Mouse (Mus musculus): Measurements from ENCODE around the gene Abi1. TPM values are rescaled to one million over a fixed set of nuclear protein-coding genes. Genes with fewer than 3 reads are reported as not detected.
"Not testable (repeated sequence)": the region's sequence is repeated elsewhere in the genome, so short reads cannot be mapped to it uniquely, and the experiment has no call there.

The Abi1 gene
- polyA plus RNA-seq, 1 experiment from 2014 or later, result 45.3 TPM

- H3K36me3 ChIP-seq, result peaks cover 3% of the 10 kb centered on the region
These were observed 16.2 kb downstream of the Abi1 start for GRCm38 (mm10) chr2:23023714-23024282.

GRCm38 (mm10) chr2:23023023-23023422, 17.0 kb downstream of the Abi1 start:
- H3K27me3 ChIP-seq, result no peaks in the 10 kb centered on the region
- no peaks in the 10 kb centered on the region; the same call in 1 of the 2 replicates for H3K4me1 ChIP-seq
- H3K9me3 ChIP-seq, result no peaks in the 10 kb centered on the region
- H3K4me2 ChIP-seq (replicated peaks), result no peak overlapping the region
- H3K27ac ChIP-seq, result no peak overlapping the region
- no peak for ATAC-seq (ENCODE audit: low FRiP score, low read depth)
- no peak overlapping the region for H3K4me3 ChIP-seq
- 91% methylated on average over 3 of the region's 3 CpGs for WGBS
- H3K36me3 ChIP-seq, result peaks cover 2% of the 10 kb centered on the region
- H3K9ac ChIP-seq, result no peak overlapping the region

More at GRCm38 (mm10) chr2:23023714-23024282, 16.2 kb downstream of the Abi1 start:
- WGBS, result 90% methylated on average over 4 of the region's 4 CpGs
- H3K4me2 ChIP-seq (replicated peaks), result no peak overlapping the region
- H3K27me3 ChIP-seq, result no peaks in the 10 kb centered on the region
- no peak overlapping the region for H3K9ac ChIP-seq
- H3K4me3 ChIP-seq, result no peak overlapping the region
- H3K4me1 ChIP-seq, result no peaks in the 10 kb centered on the region; the same call in 1 of the 2 replicates
- H3K27ac ChIP-seq, result no peak overlapping the region
- ATAC-seq (ENCODE audit: low FRiP score, low read depth), result no peak
- no peaks in the 10 kb centered on the region for H3K9me3 ChIP-seq

DNA sequence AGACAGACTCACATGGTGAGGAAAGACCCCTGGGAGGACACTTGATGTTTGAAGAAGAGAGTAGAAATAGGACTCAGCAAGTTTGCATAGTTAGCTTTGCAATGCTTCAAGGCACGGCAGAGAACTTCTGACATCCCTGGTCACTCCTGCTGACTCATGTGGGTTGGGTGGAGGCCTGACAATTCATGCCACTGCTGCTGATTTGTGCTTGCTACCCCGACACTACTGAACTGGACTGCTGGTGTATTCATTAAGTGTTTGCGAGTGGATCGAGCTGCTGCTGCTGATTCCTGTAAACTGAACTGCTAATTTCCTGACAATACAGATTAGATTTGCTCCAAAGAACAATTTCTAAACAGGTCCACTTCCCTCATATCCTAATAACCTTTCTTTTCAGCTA, 18.3 kb downstream of the Abi1 start:
- no peak for ATAC-seq (ENCODE audit: low FRiP score, low read depth)
- peaks cover 2% of the 10 kb centered on the region for H3K36me3 ChIP-seq
- no peak overlapping the region for H3K27ac ChIP-seq
- H3K4me2 ChIP-seq (replicated peaks), result no peak overlapping the region
- H3K9me3 ChIP-seq, result no peaks in the 10 kb centered on the region
- no peak overlapping the region for H3K4me3 ChIP-seq
- no peak overlapping the region for H3K9ac ChIP-seq
- no peaks in the 10 kb centered on the region for H3K27me3 ChIP-seq
- H3K4me1 ChIP-seq, result no peaks in the 10 kb centered on the region; the same call in 1 of the 2 replicates
- 58% methylated on average over 4 of the region's 4 CpGs for WGBS

DNA sequence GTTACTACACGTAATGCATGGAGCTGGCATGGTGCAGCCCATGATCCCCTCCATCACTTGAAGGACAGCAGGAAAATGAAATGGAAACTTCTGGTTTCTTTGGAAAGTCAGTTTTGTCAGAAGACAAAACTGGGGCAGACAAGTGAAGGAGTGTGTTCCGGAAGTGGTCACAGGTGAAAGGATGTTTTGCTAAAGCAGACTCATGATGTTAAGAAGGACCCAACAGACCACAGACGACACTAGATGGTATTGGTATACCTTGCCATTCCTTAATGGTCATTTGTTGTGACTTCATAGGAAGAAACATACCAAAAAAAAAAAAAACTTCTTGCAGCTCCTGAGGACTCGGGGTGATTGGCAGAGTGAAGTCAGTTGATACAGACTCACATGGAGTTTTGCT, 18.7 kb downstream of the Abi1 start:
- H3K4me3 ChIP-seq, result no peak overlapping the region
- WGBS, result 93% methylated on average over 4 of the region's 4 CpGs
- peaks cover 2% of the 10 kb centered on the region for H3K36me3 ChIP-seq
- no peak overlapping the region for H3K27ac ChIP-seq
- H3K9me3 ChIP-seq, result no peaks in the 10 kb centered on the region
- H3K4me2 ChIP-seq (replicated peaks), result no peak overlapping the region
- H3K27me3 ChIP-seq, result no peaks in the 10 kb centered on the region
- no peak for ATAC-seq (ENCODE audit: low FRiP score, low read depth)
- no peak overlapping the region for H3K9ac ChIP-seq
- no peaks in the 10 kb centered on the region; the same call in 1 of the 2 replicates for H3K4me1 ChIP-seq

GRCm38 (mm10) chr2:23019170-23019569, 20.9 kb downstream of the Abi1 start:
- H3K4me2 ChIP-seq (replicated peaks), result no peak overlapping the region
- no peaks in the 10 kb centered on the region for H3K9me3 ChIP-seq
- ATAC-seq (ENCODE audit: low FRiP score, low read depth), result no peak
- 89% methylated on average over 2 of the region's 2 CpGs for WGBS
- H3K27ac ChIP-seq, result no peak overlapping the region
- no peaks in the 10 kb centered on the region; the same call in 1 of the 2 replicates for H3K36me3 ChIP-seq
- no peak overlapping the region for H3K4me3 ChIP-seq
- H3K4me1 ChIP-seq, result peaks cover 12% of the 10 kb centered on the region
- no peaks in the 10 kb centered on the region for H3K27me3 ChIP-seq
- no peak overlapping the region for H3K9ac ChIP-seq

GRCm38 (mm10) chr2:23016121-23016520, 23.9 kb downstream of the Abi1 start:
- H3K4me3 ChIP-seq, result no peak overlapping the region
- H3K27ac ChIP-seq, result no peak overlapping the region
- H3K36me3 ChIP-seq, result no peaks in the 10 kb centered on the region; the same call in 1 of the 2 replicates
- H3K4me1 ChIP-seq, result peaks cover 12% of the 10 kb centered on the region
- WGBS, result 84% methylated on average over 3 of the region's 3 CpGs
- H3K4me2 ChIP-seq (replicated peaks), result no peak overlapping the region
- H3K27me3 ChIP-seq, result no peaks in the 10 kb centered on the region
- H3K9me3 ChIP-seq, result no peaks in the 10 kb centered on the region
- no peak overlapping the region for H3K9ac ChIP-seq
- no peak for ATAC-seq (ENCODE audit: low FRiP score, low read depth)

DNA sequence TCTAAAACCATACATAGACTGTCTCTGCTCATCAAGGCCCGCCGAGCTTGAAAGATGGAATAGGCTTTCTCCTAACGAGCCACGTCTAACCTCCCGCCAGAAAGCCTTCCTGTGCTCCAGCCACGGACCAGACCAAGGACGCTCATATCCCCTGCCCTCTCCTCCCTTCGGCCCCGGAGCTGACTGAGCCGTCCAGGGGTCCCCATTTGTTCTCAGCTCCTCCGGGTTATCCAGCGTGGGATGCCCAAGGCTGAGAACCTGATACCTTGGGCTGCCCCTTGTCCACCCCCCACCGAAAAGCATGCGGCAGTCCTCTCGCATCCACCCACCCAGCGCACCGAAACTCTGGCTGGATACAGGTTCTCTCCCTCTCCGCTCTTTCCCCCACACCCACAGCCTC, 24.7 kb downstream of the Abi1 start:
- WGBS, result 47% methylated on average over 18 of the region's 18 CpGs
- Histone ChIP-seq H3K4me1 (peaks cover 12% of the 10 kb centered on the region), H3K4me2 (replicated peaks) (no peak overlapping the region), H3K27me3 (no peaks in the 10 kb centered on the region), H3K9ac (no peak overlapping the region), H3K27ac (no peak overlapping the region), H3K36me3 (no peaks in the 10 kb centered on the region; the same call in 1 of the 2 replicates), H3K4me3 (no peak overlapping the region), H3K9me3 (no peaks in the 10 kb centered on the region)
- no peak for ATAC-seq (ENCODE audit: low FRiP score, low read depth)

- not testable (repeated sequence) for H3K4me2 ChIP-seq (replicated peaks); H3K4me3 ChIP-seq; H3K9me3 ChIP-seq; ATAC-seq (ENCODE audit: low FRiP score, low read depth); H3K9ac ChIP-seq; H3K36me3 ChIP-seq; H3K27me3 ChIP-seq; H3K27ac ChIP-seq
- WGBS, result 63% methylated on average over 3 of the region's 3 CpGs
- H3K4me1 ChIP-seq, result peaks cover 12% of the 10 kb centered on the region
These were observed 25.1 kb downstream of the Abi1 start for GRCm38 (mm10) chr2:23014935-23015334.

DNA sequence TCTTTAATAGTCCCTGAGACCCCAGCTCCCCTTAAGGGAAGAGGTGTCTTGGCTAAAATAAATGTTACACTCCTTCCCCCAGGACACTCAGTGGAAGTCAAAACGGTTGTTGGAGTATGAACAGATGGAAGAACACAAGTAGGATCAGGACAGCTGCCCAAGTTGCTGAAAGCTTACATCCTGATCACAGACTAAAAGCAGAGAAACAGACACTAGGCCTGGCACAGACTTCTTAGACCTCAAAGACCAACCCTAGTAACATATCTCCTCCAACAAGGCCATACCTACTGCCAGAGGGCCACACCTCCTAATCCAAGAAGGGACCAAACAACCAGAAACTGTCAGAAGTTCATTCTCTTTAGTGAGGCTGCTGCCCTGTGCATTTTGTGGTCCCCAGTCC, 31.8 kb downstream of the Abi1 start:
- H3K36me3 ChIP-seq, result peaks cover 9% of the 10 kb centered on the region
- no peak overlapping the region for H3K4me3 ChIP-seq
- H3K9ac ChIP-seq, result no peak overlapping the region
- ATAC-seq (ENCODE audit: low FRiP score, low read depth), result no peak
- H3K27me3 ChIP-seq, result no peaks in the 10 kb centered on the region
- 91% methylated on average over 1 of the region's 1 CpGs for WGBS
- no peaks in the 10 kb centered on the region for H3K4me1 ChIP-seq
- no peak overlapping the region for H3K4me2 ChIP-seq (replicated peaks)
- no peak overlapping the region for H3K27ac ChIP-seq
- H3K9me3 ChIP-seq, result no peaks in the 10 kb centered on the region

DNA sequence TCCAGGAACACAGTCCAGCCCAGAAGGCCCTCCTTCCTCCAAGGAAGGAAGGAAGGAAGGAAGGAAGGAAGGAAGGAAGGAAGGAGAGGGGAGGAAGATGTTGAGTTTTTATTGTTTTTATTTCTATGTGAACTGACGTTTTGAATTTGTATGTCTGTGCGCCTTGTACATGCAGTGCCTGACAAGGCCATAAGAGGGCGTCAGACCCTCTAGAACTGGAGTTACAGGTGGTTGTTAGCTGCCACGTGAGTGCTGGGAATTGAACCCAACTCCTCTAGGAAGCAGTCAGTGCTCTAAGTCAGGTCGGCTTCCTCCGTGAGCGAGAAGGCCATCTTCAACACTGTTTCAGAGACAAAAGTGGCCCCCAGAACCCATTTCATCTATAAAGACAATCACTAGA, 32.5 kb downstream of the Abi1 start:
- 90% methylated on average over 7 of the region's 7 CpGs for WGBS
- no peak overlapping the region for H3K27ac ChIP-seq

DNA sequence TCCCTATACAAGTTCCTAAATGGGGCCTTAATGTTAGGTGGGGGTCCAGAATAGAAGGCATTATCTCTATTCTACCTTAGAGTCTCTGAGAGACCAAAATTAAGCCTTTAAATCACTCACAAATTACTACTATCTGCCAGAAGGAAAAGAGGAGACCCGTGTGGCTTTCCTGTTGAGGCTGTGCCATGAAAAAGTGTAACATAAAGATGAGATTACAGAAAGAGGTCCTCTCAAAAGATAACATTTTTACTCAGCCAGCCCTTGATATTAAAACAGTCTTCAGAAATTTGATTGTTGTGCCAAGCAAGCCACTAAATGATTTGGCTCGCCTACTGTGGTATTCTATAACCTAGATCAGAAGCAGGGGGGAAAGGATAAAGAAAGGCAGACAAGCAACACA, 32.9 kb downstream of the Abi1 start:
- no peaks in the 10 kb centered on the region for H3K27me3 ChIP-seq
- H3K9ac ChIP-seq, result no peak overlapping the region
- H3K27ac ChIP-seq, result no peak overlapping the region
- no peak overlapping the region for H3K4me2 ChIP-seq (replicated peaks)
- peaks cover 9% of the 10 kb centered on the region for H3K36me3 ChIP-seq
- H3K4me3 ChIP-seq, result no peak overlapping the region
- 74% methylated on average over 2 of the region's 2 CpGs for WGBS
- no peaks in the 10 kb centered on the region for H3K4me1 ChIP-seq
- ATAC-seq (ENCODE audit: low FRiP score, low read depth), result no peak
- H3K9me3 ChIP-seq, result no peaks in the 10 kb centered on the region

More for the DNA sequence above, 32.5 kb downstream of the Abi1 start:
- H3K4me2 ChIP-seq (replicated peaks), result no peak overlapping the region
- H3K9me3 ChIP-seq, result no peaks in the 10 kb centered on the region
- no peak overlapping the region for H3K4me3 ChIP-seq
- no peak overlapping the region for H3K9ac ChIP-seq
- no peaks in the 10 kb centered on the region for H3K27me3 ChIP-seq
- ATAC-seq (ENCODE audit: low FRiP score, low read depth), result no peak
- H3K4me1 ChIP-seq, result no peaks in the 10 kb centered on the region
- H3K36me3 ChIP-seq, result peaks cover 9% of the 10 kb centered on the region

DNA sequence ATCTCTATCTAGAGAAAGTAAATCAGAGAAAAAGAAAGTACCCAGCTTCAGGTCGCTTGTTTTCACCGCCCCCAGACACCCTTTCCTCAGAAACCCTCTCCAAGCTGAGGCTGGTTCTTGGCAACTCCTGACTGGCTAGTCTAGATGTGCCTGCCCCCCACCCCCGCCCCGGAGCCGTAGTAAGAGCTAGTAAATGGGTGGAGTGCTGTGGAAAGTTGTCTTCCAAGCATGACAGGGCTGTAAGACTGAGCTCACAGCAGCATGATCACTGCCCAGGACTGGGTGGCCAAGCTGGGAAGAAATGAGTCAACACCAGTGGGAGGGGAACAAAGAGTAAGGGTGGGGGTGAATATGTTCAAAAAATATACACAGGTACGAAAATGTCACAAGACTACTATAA, 33.8 kb downstream of the Abi1 start:
- ATAC-seq (ENCODE audit: low FRiP score, low read depth), result no peak
- 65% methylated on average over 6 of the region's 6 CpGs for WGBS

DNA sequence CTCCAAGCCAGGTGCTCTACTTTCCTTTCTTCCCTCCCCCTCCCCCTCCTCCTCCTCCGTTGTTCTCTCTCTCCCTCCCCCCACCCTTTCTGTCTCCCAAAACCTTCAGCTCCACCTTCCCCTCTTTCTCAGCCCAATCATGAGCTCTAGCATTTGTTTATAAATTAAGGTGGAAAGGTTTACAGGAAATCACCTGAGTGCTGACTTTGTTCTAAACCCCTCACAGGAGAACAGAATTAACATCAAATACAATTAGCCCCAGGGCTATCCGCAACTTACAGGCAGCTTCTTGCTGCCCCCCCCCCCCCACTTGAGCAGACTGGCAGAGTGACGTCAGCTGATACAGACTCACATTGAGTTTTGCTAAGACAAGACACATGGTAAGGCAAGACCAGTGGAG, 37.4 kb downstream of the Abi1 start:
- no peaks in the 10 kb centered on the region for H3K4me1 ChIP-seq
- H3K27me3 ChIP-seq, result no peaks in the 10 kb centered on the region
- H3K36me3 ChIP-seq, result peaks cover 2% of the 10 kb centered on the region
- WGBS, result 49% methylated on average over 3 of the region's 3 CpGs
- no peaks in the 10 kb centered on the region for H3K9me3 ChIP-seq
- H3K27ac ChIP-seq, result no peak overlapping the region
- H3K4me3 ChIP-seq, result no peak overlapping the region
- no peak overlapping the region for H3K4me2 ChIP-seq (replicated peaks)
- ATAC-seq (ENCODE audit: low FRiP score, low read depth), result no peak
- H3K9ac ChIP-seq, result no peak overlapping the region

More for the DNA sequence above, 33.8 kb downstream of the Abi1 start:
- H3K27ac ChIP-seq, result no peak overlapping the region
- peaks cover 9% of the 10 kb centered on the region for H3K36me3 ChIP-seq
- no peaks in the 10 kb centered on the region for H3K27me3 ChIP-seq
- no peaks in the 10 kb centered on the region for H3K4me1 ChIP-seq
- H3K9me3 ChIP-seq, result no peaks in the 10 kb centered on the region
- H3K4me3 ChIP-seq, result no peak overlapping the region
- H3K9ac ChIP-seq, result no peak overlapping the region
- no peak overlapping the region for H3K4me2 ChIP-seq (replicated peaks)

Measured in limb, embryonic 13.5 days (tissue).